Mouse (Mus musculus) neural tube, embryonic 13.5 days (tissue): ENCODE data around the gene Sppl2b. TPM values are rescaled to one million over a fixed set of nuclear protein-coding genes. Genes with fewer than 3 reads are reported as not detected.

Experiments
- ATAC-seq: fragments of 200-750 bp; cut with Nextera tagmentation; 2 replicates; pipeline ENCODE4 v1.8.0; 2017; ENCODE audit warnings: low read depth, mild to moderate bottlenecking, moderate TSS enrichment, moderate library complexity
- H3K27ac ChIP-seq: fragments of 300-500 bp; sonication (generic); replicated peaks from 2 replicates; pipeline ENCODE4 v1.5.1; 2015; ENCODE audit warnings: moderate library complexity, mild to moderate bottlenecking, inconsistent platforms
- H3K27me3 ChIP-seq: fragments of 300-500 bp; sonication (generic); 2 replicates; pipeline ENCODE4 v1.6.1; 2015; ENCODE audit warnings: mild to moderate bottlenecking, inconsistent platforms
- H3K36me3 ChIP-seq: fragments of 300-500 bp; sonication (generic); 2 replicates; pipeline ENCODE4 v1.6.1; 2015; ENCODE audit warnings: mild to moderate bottlenecking, inconsistent platforms
- H3K4me1 ChIP-seq: fragments of 300-500 bp; sonication (generic); replicated peaks from 2 replicates; pipeline ENCODE4 v1.6.1; 2015; ENCODE audit warnings: inconsistent platforms
- H3K4me2 ChIP-seq: fragments of 300-500 bp; sonication (generic); 2 replicates; pipeline ENCODE4 v1.6.1; 2015; ENCODE audit warnings: inconsistent platforms, mild to moderate bottlenecking, moderate library complexity
- H3K4me3 ChIP-seq: fragments of 300-500 bp; sonication (generic); 2 replicates; pipeline ENCODE4 v1.5.1; 2015; ENCODE audit warnings: mild to moderate bottlenecking, inconsistent platforms
- H3K9ac ChIP-seq: fragments of 300-500 bp; sonication (generic); 2 replicates; pipeline ENCODE4 v1.6.1; 2015; ENCODE audit warnings: moderate library complexity, mild to moderate bottlenecking, inconsistent platforms
- H3K9me3 ChIP-seq: fragments of 300-500 bp; sonication (generic); 2 replicates; pipeline ENCODE4 v1.6.1; 2016; ENCODE audit warnings: inconsistent platforms
- WGBS: fragments of 180-500 bp; shearing (Covaris S2); methylation state at CpG from one replicate; pipeline ENCODE4 v1.1.7; 2015; 5-methylcytosine and 5-hydroxymethylcytosine counted together
- polyA plus RNA-seq: library from polyadenylated mRNA; unstranded; fragments of >200 nt; fragmentation: Nextera tagmentation; extraction: Ambion mirVana; gene quantifications from 2 replicates; pipeline ENCODE4 v1.2.1, GENCODE M21; 2015

Sppl2b gene
- polyA plus RNA-seq, 1 experiment from 2014 or later, result 66.2 TPM

DNA sequence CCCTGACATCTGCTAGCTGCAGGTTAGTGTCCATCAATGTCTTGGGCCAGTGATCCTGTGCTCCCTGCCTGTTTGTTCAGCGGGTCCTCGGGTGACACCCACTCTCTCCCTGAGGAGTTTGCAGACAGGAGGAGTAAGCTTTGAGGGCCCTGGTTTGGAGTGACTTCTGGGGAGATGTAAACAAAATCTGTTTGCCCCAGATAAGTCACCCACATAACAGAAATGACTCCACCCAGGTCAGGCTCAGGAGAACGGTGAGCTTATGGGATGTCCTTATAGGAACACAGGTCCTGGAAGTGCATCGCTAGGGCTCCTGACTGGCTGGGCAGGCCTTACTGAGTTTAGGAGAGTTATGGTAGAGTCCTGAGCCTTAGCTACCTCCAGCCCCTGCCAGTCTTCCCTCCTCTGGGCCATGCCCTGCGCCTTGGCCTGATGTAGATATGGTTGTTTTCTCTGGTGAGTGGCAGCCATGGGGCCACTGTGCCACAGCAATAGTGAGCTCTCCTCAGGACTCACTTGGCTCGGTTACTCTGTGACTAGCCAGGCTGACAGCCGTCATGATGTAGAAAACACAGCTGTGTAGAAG lies 3.4 kb downstream of the Sppl2b start:
- ATAC-seq, result no peak
- no peak overlapping the region for H3K27ac ChIP-seq
- H3K4me2 ChIP-seq, result no peak overlapping the region
- H3K4me3 ChIP-seq, result no peak overlapping the region
- peaks cover 25% of the 10 kb centered on the region for H3K36me3 ChIP-seq
- WGBS, result 86% methylated on average over 7 of the region's 7 CpGs
- H3K27me3 ChIP-seq, result no peaks in the 10 kb centered on the region
- H3K4me1 ChIP-seq, result peaks cover 45% of the 10 kb centered on the region
- H3K9ac ChIP-seq, result no peak overlapping the region; the same call in 1 of the 2 replicates
- H3K9me3 ChIP-seq, result no peaks in the 10 kb centered on the region

GRCm38 (mm10) chr10:80862305-80862704 lies 7.2 kb downstream of the Sppl2b start:
- H3K4me1 ChIP-seq, result peaks cover 19% of the 10 kb centered on the region
- no peak for ATAC-seq
- H3K4me3 ChIP-seq, result no peak overlapping the region
- H3K27me3 ChIP-seq, result no peaks in the 10 kb centered on the region
- peaks cover 61% of the 10 kb centered on the region for H3K36me3 ChIP-seq
- H3K9me3 ChIP-seq, result no peaks in the 10 kb centered on the region
- no peak overlapping the region for H3K27ac ChIP-seq
- H3K9ac ChIP-seq, result no peak overlapping the region
- WGBS, result 93% methylated on average over 5 of the region's 5 CpGs
- no peak overlapping the region for H3K4me2 ChIP-seq

- Histone ChIP-seq H3K4me2 (no peak overlapping the region), H3K9ac (no peak overlapping the region), H3K4me3 (no peak overlapping the region), H3K36me3 (peaks cover 77% of the 10 kb centered on the region), H3K9me3 (no peaks in the 10 kb centered on the region), H3K4me1 (peaks cover 4% of the 10 kb centered on the region), H3K27ac (no peak overlapping the region), H3K27me3 (no peaks in the 10 kb centered on the region)
- no peak for ATAC-seq
- WGBS, result 71% methylated on average over 16 of the region's 16 CpGs
Observed at GRCm38 (mm10) chr10:80864446-80864845, 9.4 kb downstream of the Sppl2b start.

DNA sequence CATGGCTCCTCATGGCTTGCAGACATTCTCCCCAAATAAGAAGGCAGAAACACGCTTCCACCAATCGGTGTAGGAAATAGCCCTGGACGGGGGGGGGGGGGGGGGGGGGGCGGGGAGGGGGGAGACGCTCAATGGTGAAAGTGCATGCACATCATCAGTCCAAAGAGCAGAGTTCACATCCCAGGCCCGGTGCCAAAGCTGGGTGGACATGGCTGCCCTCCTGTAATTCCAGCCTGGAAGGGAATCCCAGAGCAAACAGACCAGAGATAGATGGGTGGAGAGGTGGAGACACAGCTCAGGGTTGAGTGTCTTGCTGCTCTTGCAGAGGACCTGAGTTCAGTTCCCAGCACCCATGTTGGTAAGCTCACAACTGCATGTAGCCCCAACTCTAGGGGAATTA lies 15.9 kb downstream of the Sppl2b start:
- no peak for ATAC-seq
- WGBS, result 75% methylated on average over 4 of the region's 6 CpGs
- no peaks in the 10 kb centered on the region; the same call in 1 of the 2 replicates for H3K4me1 ChIP-seq

DNA sequence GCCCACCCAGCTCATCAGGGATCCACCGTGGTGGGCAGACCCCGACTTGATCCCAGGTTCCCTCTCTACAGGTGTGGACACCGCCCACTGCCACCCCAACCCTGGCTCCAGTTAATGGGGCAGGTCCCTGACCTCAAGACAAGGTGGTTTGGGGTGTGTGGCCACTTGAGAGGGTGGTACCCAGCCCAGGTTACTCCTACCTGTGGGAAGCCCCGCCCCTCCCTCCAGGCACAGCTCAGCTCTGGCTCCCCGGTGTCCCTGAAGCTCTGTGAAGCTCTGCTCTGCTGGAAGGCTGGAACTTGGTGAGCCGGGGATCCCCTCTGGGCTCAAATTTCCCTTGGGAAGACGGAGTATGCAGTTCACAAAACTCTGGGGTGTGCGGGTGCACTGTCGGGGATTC lies 16.5 kb downstream of the Sppl2b start, which contains the start of gene Tmprss9:
TSS of gene Tmprss9 (plus strand) at position 268 of the 400 bp plus-strand sequence.
- Histone ChIP-seq H3K27me3 (peaks cover 3% of the 10 kb centered on the region), H3K4me2 (no peak within 1 kb of the TSS), H3K27ac (no peak within 1 kb of the TSS), H3K4me1 (no peaks in the 10 kb centered on the region; the same call in 1 of the 2 replicates), H3K9ac (no peak within 1 kb of the TSS), H3K9me3 (no peaks in the 10 kb centered on the region), H3K36me3 (peaks cover 23% of the 10 kb centered on the region), H3K4me3 (no peak within 1 kb of the TSS)
- 30% methylated on average over 9 of the region's 9 CpGs for WGBS
- ATAC-seq, result no peak

More for the DNA sequence above, 15.9 kb downstream of the Sppl2b start:
- Histone ChIP-seq H3K27ac (no peak overlapping the region), H3K4me3 (no peak overlapping the region), H3K9ac (no peak overlapping the region), H3K4me2 (no peak overlapping the region), H3K36me3 (peaks cover 29% of the 10 kb centered on the region), H3K9me3 (no peaks in the 10 kb centered on the region), H3K27me3 (peaks cover 3% of the 10 kb centered on the region)

- Histone ChIP-seq H3K4me1 (no peaks in the 10 kb centered on the region; the same call in 1 of the 2 replicates), H3K27me3 (peaks cover 3% of the 10 kb centered on the region), H3K4me3 (no peak overlapping the region), H3K36me3 (no peaks in the 10 kb centered on the region), H3K9me3 (no peaks in the 10 kb centered on the region), H3K4me2 (no peak overlapping the region), H3K27ac (no peak overlapping the region), H3K9ac (no peak overlapping the region)
- no peak for ATAC-seq
- WGBS, result 68% methylated on average over 9 of the region's 9 CpGs
Observed at GRCm38 (mm10) chr10:80874035-80874434, 19.0 kb downstream of the Sppl2b start.

- H3K4me3 ChIP-seq, result no peak overlapping the region
- no peaks in the 10 kb centered on the region; the same call in 1 of the 2 replicates for H3K4me1 ChIP-seq
- WGBS, result 36% methylated on average over 5 of the region's 5 CpGs
- H3K9me3 ChIP-seq, result no peaks in the 10 kb centered on the region
- H3K27me3 ChIP-seq, result peaks cover 3% of the 10 kb centered on the region
- no peak overlapping the region for H3K27ac ChIP-seq
- H3K36me3 ChIP-seq, result no peaks in the 10 kb centered on the region
- H3K4me2 ChIP-seq, result no peak overlapping the region
- ATAC-seq, result no peak
- no peak overlapping the region for H3K9ac ChIP-seq
Observed at GRCm38 (mm10) chr10:80876028-80876427, 21.0 kb downstream of the Sppl2b start.

GRCm38 (mm10) chr10:80876594-80876993 lies 21.5 kb downstream of the Sppl2b start:
- H3K9ac ChIP-seq, result no peak overlapping the region
- H3K4me3 ChIP-seq, result no peak overlapping the region
- no peak overlapping the region for H3K27ac ChIP-seq
- ATAC-seq, result no peak
- peaks cover 3% of the 10 kb centered on the region for H3K27me3 ChIP-seq
- H3K9me3 ChIP-seq, result no peaks in the 10 kb centered on the region
- no peaks in the 10 kb centered on the region; the same call in 1 of the 2 replicates for H3K4me1 ChIP-seq
- WGBS, result 21% methylated on average over 3 of the region's 3 CpGs
- H3K4me2 ChIP-seq, result no peak overlapping the region
- no peaks in the 10 kb centered on the region for H3K36me3 ChIP-seq

DNA sequence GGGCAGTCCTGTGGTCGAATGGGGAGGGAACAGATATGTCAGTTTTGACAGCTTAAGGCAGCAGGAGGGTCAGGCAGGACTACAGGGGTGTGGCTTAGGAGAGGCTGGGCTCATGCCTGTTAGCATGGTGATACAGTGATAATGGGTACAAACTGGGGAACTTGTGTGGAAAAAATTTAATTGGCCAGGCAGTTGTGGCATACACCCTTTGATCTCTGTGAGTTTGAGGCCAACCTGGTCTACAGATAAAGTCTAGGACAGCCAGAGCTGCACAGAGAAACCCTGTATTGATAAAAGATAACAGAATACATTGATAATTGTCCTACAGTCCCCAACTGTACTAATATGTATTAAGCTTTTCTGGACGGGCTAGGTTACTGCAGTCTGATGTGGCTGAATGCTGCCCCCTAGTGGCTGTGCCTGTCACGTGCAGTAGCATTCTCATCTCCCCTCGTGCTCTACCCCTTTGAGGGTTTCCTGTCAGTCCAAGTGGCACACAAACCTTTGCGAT lies 25.1 kb downstream of the Sppl2b start:
- H3K27ac ChIP-seq, result no peak overlapping the region
- H3K4me1 ChIP-seq, result no peaks in the 10 kb centered on the region
- no peak overlapping the region for H3K4me2 ChIP-seq
- 24% methylated on average over 5 of the region's 5 CpGs for WGBS
- no peaks in the 10 kb centered on the region for H3K27me3 ChIP-seq
- H3K4me3 ChIP-seq, result no peak overlapping the region
- no peak overlapping the region for H3K9ac ChIP-seq
- no peaks in the 10 kb centered on the region for H3K36me3 ChIP-seq
- H3K9me3 ChIP-seq, result no peaks in the 10 kb centered on the region
- no peak; the same call in 1 of the 2 replicates for ATAC-seq

DNA sequence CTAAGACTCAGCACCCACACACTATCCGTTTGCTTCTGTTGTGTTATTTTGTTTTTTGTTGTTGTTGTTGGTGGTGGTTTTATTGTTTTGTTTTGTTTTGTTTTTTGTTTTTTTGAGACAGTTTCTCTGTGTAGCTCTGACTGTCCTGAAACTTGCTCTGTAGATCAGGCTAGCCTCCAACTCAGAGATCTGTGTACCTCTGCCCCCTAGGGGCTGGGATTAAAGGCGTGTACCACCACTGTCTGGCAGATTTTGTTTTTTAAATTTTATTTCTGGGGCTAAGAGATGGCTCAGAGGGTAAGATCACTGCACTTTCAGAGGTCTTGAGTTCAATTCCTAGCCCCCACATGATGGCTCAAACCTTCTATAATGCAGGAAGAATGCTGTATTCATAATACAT lies 25.8 kb downstream of the Sppl2b start:
- no peaks in the 10 kb centered on the region for H3K9me3 ChIP-seq
- no peak overlapping the region for H3K4me3 ChIP-seq
- H3K4me2 ChIP-seq, result no peak overlapping the region
- no peak for ATAC-seq
- no peaks in the 10 kb centered on the region for H3K36me3 ChIP-seq
- H3K27me3 ChIP-seq, result no peaks in the 10 kb centered on the region
- H3K9ac ChIP-seq, result no peak overlapping the region
- 75% methylated on average over 2 of the region's 2 CpGs for WGBS
- no peaks in the 10 kb centered on the region for H3K4me1 ChIP-seq
- no peak overlapping the region for H3K27ac ChIP-seq

DNA sequence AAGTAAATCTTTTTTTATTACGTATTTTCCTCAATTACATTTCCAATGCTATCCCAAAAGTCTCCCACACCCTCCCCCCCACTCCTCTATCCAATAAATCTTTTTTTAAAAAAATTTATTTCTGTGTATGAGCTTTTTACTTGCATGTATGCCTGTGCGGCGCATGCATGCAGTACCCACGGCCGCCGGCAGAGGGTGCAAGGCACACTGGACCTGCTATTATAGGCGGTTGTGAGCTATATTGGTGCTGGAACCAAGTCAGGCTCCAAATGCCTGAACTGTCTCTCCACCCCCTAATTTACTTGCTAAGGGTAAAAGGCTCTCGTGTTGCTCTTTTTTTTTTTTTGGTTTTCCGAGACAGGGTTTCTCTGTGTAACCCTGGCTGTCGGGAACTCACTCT lies 26.2 kb downstream of the Sppl2b start:
- H3K4me1 ChIP-seq, result no peaks in the 10 kb centered on the region
- ATAC-seq, result no peak
- no peaks in the 10 kb centered on the region for H3K36me3 ChIP-seq
- no peak overlapping the region for H3K4me2 ChIP-seq
- no peaks in the 10 kb centered on the region for H3K27me3 ChIP-seq
- no peak overlapping the region for H3K9ac ChIP-seq
- H3K27ac ChIP-seq, result no peak overlapping the region
- WGBS, result 29% methylated on average over 10 of the region's 10 CpGs
- no peaks in the 10 kb centered on the region for H3K9me3 ChIP-seq
- H3K4me3 ChIP-seq, result no peak overlapping the region

GRCm38 (mm10) chr10:80887181-80887580 lies 32.1 kb downstream of the Sppl2b start:
- no peaks in the 10 kb centered on the region for H3K9me3 ChIP-seq
- no peak overlapping the region for H3K4me3 ChIP-seq
- no peak overlapping the region for H3K27ac ChIP-seq
- 82% methylated on average over 11 of the region's 11 CpGs for WGBS
- H3K4me2 ChIP-seq, result no peak overlapping the region
- no peaks in the 10 kb centered on the region for H3K36me3 ChIP-seq
- ATAC-seq, result no peak
- H3K4me1 ChIP-seq, result no peaks in the 10 kb centered on the region
- no peak overlapping the region for H3K9ac ChIP-seq
- peaks cover 22% of the 10 kb centered on the region for H3K27me3 ChIP-seq

DNA sequence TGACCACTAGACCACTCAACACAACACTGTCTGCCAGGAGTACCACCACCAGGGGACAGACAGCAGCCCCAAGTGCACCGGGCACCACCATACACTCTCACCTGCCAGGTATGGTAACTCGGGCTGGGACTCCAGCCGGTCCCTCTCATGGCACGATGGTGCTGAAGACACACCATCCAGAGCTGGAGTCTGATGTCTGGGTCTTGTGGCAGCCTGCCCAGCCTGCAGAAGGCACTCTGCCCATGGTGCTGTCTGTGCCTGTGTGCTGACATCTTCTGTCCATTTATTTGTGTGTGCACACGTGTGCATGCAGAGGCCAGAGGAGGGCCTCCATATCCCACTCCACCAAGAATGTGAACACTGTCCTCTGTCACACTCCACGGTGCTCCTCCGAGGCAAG lies 40.0 kb downstream of the Sppl2b start:
- no peak overlapping the region for H3K9ac ChIP-seq

More for the DNA sequence above, 40.0 kb downstream of the Sppl2b start:
- Histone ChIP-seq H3K4me2 (no peak overlapping the region), H3K36me3 (peaks cover 16% of the 10 kb centered on the region), H3K4me3 (no peak overlapping the region), H3K27ac (no peak overlapping the region), H3K4me1 (peaks cover 25% of the 10 kb centered on the region), H3K27me3 (peaks cover under 1% of the 10 kb centered on the region; the same call in 1 of the 2 replicates), H3K9me3 (no peaks in the 10 kb centered on the region)
- 89% methylated on average over 7 of the region's 7 CpGs for WGBS
- ATAC-seq, result no peak
